Mouse (Mus musculus) embryonic facial prominence, embryonic 10.5 days (tissue): ENCODE results near the gene Coro7. TPM values are rescaled to one million over a fixed set of nuclear protein-coding genes. Genes with fewer than 3 reads are reported as not detected.
"Not testable (repeated sequence)": the region's sequence is repeated elsewhere in the genome, so short reads cannot be mapped to it uniquely, and the experiment has no call there.

ENCODE experiments used
- DNase-seq: peaks from one replicate; pipeline ENCODE4 v3.0.0-alpha.2; 2017; ENCODE audit warnings: low spot score
- H3K27ac ChIP-seq: fragments of 300-500 bp; sonication (generic); replicated peaks from 2 replicates; pipeline ENCODE4 v1.5.1; 2016; ENCODE audit warnings: mild to moderate bottlenecking
- H3K27me3 ChIP-seq: fragments of 300-500 bp; sonication (generic); replicated peaks from 2 replicates; pipeline ENCODE4 v1.6.1; 2016; ENCODE audit warnings: low read depth, mild to moderate bottlenecking; ENCODE audit not compliant: poor library complexity, severe bottlenecking
- H3K36me3 ChIP-seq: fragments of 300-500 bp; sonication (generic); replicated peaks from 2 replicates; pipeline ENCODE4 v1.6.1; 2016; ENCODE audit warnings: mild to moderate bottlenecking, moderate library complexity
- H3K4me1 ChIP-seq: fragments of 300-500 bp; sonication (generic); 2 replicates; pipeline ENCODE4 v1.6.1; 2016
- H3K4me3 ChIP-seq: fragments of 300-500 bp; sonication (generic); 2 replicates; pipeline ENCODE4 v1.5.1; 2016; ENCODE audit warnings: mild to moderate bottlenecking, moderate library complexity
- H3K9me3 ChIP-seq: fragments of 300-500 bp; sonication (generic); 2 replicates; pipeline ENCODE4 v1.6.1; 2016; ENCODE audit warnings: mild to moderate bottlenecking
- WGBS: fragments of 180-500 bp; shearing (Covaris S2); methylation state at CpG from one replicate; pipeline ENCODE4 v1.1.7; 2016; 5-methylcytosine and 5-hydroxymethylcytosine counted together
- polyA plus RNA-seq: library from polyadenylated mRNA; unstranded; fragments of >200 nt; fragmentation: Nextera tagmentation; extraction: Ambion mirVana; gene quantifications from 2 replicates; pipeline ENCODE4 v1.2.1, GENCODE M21; 2016

Gene Coro7
- polyA plus RNA-seq, 1 experiment from 2014 or later: 23.3 TPM

- Histone ChIP-seq H3K27ac (no peak overlapping the region), H3K4me3 (no peak overlapping the region), H3K27me3 (no peaks in the 10 kb centered on the region), H3K9me3 (no peaks in the 10 kb centered on the region), H3K4me1 (peaks cover 27% of the 10 kb centered on the region), H3K36me3 (no peaks in the 10 kb centered on the region)
- DNase-seq: no peak
- WGBS: 88% methylated on average over 3 of the region's 3 CpGs
These were observed 95.8 kb downstream of the Coro7 start for GRCm38 (mm10) chr16:4583807-4584206.

GRCm38 (mm10) chr16:4581179-4581578 lies 98.4 kb downstream of the Coro7 start:
- not testable (repeated sequence) for H3K27ac ChIP-seq, H3K36me3 ChIP-seq, H3K4me1 ChIP-seq, H3K27me3 ChIP-seq, DNase-seq, H3K4me3 ChIP-seq, H3K9me3 ChIP-seq
- 79% methylated on average over 4 of the region's 4 CpGs for WGBS

GRCm38 (mm10) chr16:4578630-4579029 lies 100.9 kb downstream of the Coro7 start:
- Histone ChIP-seq H3K36me3 (no peaks in the 10 kb centered on the region), H3K27ac (no peak overlapping the region), H3K4me1 (peaks cover 6% of the 10 kb centered on the region; the same call in 1 of the 2 replicates), H3K27me3 (no peaks in the 10 kb centered on the region), H3K9me3 (no peaks in the 10 kb centered on the region), H3K4me3 (no peak overlapping the region)
- DNase-seq: no peak
- WGBS: 71% methylated on average over 7 of the region's 7 CpGs

DNA sequence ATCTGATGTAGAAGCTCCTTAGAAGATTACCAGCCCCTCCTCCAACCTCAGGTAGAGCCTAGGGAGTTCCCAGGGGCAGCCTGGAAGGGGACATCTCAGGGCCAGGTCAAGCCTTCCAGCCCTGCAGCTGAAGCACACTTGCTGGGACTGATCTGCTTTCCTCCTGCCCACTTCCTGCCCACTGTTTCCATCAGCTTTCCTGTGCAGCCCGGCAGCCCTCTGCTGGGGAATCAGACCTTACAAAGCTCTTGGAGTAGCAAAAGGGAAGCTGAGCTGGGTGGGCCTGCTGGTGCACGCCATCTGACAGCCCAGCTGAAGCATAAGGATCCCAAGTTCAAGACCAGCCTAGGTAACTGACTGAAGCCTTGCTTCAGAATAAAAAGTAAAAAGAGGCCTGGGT lies 102.7 kb downstream of the Coro7 start:
- DNase-seq: no peak
- peaks cover 6% of the 10 kb centered on the region; the same call in 1 of the 2 replicates for H3K4me1 ChIP-seq
- WGBS: 52% methylated on average over 2 of the region's 2 CpGs

More for the DNA sequence above, 102.7 kb downstream of the Coro7 start:
- no peak overlapping the region for H3K27ac ChIP-seq
- H3K9me3 ChIP-seq: no peaks in the 10 kb centered on the region
- no peaks in the 10 kb centered on the region for H3K27me3 ChIP-seq
- H3K36me3 ChIP-seq: no peaks in the 10 kb centered on the region
- no peak overlapping the region for H3K4me3 ChIP-seq

Other genes with a start within 250 kb of the Coro7 start
- gene Srl, start 138.0 kb downstream of the Coro7 start, polyA plus RNA-seq: 25.5 and 26.6 TPM in 2 replicates
- gene Tfap4, start 119.9 kb downstream of the Coro7 start, polyA plus RNA-seq: 37.7 and 39.5 TPM in 2 replicates
- gene Glis2, start 85.1 kb downstream of the Coro7 start, polyA plus RNA-seq: 22.2 and 22.3 TPM in 2 replicates
- 92.6 and 97.5 TPM in 2 replicates for gene Pam16, start 54.8 kb downstream of the Coro7 start, polyA plus RNA-seq
- gene Vasn, start 39.8 kb downstream of the Coro7 start, polyA plus RNA-seq: 14.4 and 16.2 TPM in 2 replicates
- gene Dnaja3, start 39.8 kb downstream of the Coro7 start, polyA plus RNA-seq: 66.6 and 66.7 TPM in 2 replicates
- gene Nmral1, start 39.6 kb upstream of the Coro7 start, polyA plus RNA-seq: 218 and 228 TPM in 2 replicates
- 84.6 and 91.9 TPM in 2 replicates for gene Hmox2, start 46.6 kb upstream of the Coro7 start, polyA plus RNA-seq
- gene Cdip1, start 110.5 kb upstream of the Coro7 start, polyA plus RNA-seq: 112 and 116 TPM in 2 replicates
- 0.25 and 0.66 TPM in 2 replicates for gene 4930562C15Rik, start 155.6 kb upstream of the Coro7 start, polyA plus RNA-seq
- 44.0 and 46.2 TPM in 2 replicates for gene Ubald1, start 200.5 kb upstream of the Coro7 start, polyA plus RNA-seq
- 64.9 and 72.0 TPM in 2 replicates for gene Mgrn1, start 206.5 kb upstream of the Coro7 start, polyA plus RNA-seq